Mouse (Mus musculus) embryo, embryonic 11 days (tissue): ENCODE measurements around the gene Grin2c.
A peak's percentile ranks its signal among the peaks of the same experiment; 100 is the strongest.

Experiments
- DNase-seq: peaks from one replicate; pipeline ENCODE4 v3.0.0-alpha.2; 2015

Gene Grin2c

DNA sequence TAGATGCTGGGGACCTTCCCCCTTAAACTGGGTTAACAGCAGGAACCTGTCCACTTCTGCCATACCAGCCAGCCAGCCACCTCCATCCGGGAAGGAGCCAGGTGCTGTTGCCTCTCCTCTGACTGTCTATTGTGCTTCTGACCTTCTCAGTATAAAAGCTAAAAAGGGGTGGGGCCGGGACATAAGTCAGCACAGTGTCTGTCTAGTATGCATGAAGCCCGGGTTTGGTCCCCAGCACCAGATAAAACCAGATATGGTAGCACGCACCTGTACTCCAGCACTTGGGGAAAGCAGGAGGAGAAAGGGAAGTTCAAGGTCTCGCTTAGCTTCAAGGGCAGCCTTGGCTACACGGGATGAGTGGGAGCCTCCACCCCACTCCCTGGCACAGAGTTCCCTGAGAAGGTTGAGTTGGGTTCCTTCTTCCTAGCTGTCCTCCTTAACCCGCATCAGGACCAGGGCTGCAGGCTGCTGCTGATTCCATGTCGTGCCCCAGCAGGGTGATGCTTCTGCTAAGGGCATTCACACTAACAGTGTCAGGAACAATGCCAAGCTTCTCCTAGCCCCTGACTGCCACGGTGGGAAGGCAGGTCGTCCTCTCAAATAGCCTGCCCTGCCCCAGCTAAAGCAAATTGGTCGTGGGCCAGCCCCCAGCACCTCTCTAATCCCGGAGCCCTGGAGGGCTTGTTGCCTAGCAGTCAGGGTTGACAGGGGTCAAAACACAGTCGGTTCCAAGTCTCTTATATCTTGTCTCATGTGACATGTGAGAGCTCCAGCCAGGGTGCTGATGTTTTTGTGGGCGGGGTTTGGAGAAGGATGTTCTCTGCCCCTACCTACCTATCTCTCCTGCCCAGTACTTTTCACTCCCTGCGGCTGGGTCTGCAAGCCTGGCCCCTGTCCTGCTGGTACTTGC lies 37.8 kb downstream of the Grin2c start:
- no peak for DNase-seq

DNA sequence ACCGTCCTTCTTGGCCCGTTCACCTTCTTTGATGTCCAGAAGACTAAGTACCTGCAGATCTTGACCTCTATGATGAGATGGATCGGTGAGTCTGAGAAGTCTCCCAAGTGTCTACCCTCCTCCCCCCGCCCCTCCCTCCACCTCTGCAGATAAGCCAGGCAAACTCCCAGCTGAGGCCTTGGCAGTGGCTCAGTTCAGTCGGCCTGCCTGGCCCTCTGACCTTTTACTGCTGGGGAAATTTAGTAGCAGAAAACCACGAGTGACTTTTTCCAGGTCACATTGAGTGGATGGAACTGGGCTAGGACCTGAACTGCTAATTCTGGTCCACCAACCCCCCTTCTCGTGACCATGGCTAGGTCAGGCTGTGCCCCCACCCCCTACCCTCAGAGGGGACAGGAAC lies 38.6 kb downstream of the Grin2c start:
- DNase-seq: no peak

GRCm38 (mm10) chr11:115227640-115228039 lies 39.4 kb downstream of the Grin2c start:
- no peak for DNase-seq

- DNase-seq: no peak
Observed at GRCm38 (mm10) chr11:115226811-115227491, 40.1 kb downstream of the Grin2c start.

GRCm38 (mm10) chr11:115225301-115225700 lies 41.7 kb downstream of the Grin2c start:
- no peak for DNase-seq

DNA sequence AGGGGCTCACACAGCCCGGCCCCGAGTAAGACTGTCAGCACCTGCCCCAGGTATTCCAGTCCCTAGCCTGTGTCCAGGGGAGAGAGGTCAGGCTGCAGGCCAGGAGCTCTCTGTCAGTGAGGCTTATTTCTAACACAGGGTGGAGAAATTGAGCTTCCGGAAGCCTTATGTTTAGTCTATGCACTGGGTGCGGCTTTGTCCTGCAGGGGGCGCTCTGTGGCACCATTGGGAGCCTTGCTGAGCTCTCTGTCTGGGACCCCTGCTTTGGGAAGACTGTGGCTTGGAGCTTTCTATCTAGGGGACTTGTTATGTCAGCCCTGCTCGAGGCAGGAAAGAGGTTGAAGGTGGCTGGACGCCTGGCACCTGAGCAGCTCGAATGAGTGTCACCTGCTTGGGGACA lies 42.2 kb downstream of the Grin2c start:
- DNase-seq: peak; percentile 80

DNA sequence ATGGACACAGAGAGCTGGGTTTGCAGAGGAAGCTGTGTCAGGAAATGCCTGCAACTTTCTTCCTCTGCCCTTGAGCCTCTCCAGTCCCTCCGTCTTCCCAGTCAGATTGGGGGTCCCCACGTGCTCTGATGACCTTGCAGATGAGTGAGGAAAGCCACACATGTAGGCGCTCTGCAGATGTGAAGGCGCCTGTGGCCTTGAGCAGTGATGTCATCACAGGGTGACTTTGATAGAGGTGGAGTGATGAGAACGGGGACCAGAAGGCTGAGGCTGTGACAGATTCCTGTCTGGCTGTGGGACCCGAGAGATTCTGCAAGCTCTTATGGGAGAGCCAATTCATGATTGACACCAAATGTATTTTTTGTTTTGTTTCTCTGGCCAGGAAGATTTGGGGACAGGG lies 43.2 kb downstream of the Grin2c start:
- no peak for DNase-seq

- no peak for DNase-seq
Observed at GRCm38 (mm10) chr11:115223451-115223850, 43.6 kb downstream of the Grin2c start.

DNA sequence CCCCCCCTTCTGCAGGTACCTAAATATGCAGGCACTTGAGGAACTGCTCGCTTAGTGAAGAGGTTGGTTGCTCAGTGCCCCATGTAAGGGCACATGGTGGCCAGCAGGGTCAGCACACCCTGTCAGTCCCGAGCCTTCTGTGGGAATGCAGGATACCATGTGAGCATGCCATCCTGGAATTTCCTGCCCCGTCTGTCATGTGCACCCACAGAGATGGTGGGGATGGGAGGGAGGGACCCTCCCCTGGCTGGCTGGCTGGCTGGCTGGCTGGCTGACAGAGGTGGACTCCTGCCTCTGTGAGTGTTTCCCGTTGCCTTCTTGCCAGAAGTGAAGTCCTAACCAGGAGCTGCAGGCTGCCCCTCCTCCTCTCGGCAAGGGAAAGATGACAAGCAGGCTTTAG lies 44.5 kb downstream of the Grin2c start:
- DNase-seq: no peak

DNA sequence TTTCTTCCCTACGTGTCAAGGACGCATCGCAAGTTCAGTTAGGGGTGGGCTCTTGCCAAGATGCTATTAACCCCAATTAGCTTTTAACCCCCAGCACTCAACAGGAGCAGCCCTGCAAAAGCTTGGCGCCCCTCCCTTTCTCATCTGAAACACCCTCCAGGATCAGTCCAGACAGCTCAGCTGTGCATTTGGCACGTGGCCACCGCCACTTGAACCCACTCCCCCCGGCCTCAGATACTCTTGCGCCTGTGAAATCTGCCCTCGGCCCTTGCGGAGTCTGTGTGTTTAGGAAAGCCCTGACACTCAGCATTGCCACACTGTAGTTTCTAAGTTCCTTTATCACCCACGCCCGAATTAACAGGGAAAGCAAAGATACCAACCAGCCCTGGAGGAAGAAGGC lies 45.0 kb downstream of the Grin2c start:
- no peak for DNase-seq

- no peak for DNase-seq
Observed at GRCm38 (mm10) chr11:115219685-115220084, 47.4 kb downstream of the Grin2c start.

DNA sequence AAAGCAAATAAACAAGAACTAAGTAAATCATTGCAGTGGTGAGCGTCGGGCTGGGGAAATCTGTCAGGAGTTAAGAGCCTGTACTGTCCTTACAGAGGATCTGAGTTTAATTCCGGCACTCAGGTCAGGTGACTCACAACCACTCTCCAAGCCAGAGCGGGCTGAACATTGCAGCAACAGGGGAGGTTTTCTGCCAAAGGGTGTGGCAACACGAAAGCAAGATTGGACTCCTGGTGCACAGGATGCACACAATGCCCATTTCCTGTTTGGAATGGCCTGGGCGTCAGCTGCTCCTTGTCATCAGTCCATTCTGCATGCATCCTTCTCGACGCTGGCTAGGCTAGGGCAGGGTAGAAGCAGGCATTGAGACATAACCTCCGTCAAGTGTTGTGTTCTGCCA lies 47.8 kb downstream of the Grin2c start:
- DNase-seq: no peak

DNA sequence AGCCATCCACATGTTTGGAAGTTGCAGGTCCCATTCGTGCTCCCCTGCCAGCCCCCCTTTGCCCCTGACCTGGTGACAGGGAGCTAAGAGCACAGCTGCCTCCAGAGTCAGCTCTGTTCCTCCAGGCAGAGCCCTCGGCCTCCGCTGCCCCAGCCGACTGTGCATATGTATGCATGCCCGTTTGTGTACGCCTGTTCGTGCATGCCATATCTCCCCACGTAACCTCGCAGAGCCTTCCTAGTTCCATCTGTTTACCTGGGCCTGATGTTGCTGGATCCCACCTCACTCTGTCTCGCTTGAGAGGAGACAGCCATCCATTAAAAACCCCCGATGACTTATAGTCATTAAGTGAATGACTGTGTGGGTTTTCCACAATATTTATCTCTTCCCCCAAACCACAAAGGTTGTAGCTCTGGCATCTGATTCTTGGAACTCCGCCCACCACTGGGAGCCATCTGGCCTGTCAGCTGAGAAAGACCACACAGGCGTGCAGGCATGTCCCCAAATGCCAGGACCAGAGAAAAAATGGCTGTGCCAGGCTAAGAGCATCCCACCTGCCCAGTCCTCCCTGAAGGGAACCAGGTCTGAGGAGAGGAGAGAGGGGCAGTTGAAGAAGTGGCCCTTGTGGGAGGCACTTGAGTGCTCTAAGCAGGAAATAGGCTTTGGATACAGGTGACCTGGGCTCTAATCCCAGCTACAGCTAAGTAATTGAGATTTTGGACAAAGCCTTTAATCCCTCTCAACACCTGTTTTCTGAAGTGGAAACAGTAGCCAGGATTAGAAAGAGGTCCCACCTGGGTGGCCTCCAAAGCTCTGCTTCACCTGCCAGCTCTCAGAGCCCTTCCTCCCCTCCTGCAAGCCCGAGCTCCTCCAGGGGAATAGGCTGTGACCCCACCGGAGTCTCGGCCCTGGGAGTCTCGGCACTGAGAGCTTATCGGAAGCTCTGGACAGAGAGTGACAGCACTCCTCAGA lies 49.3 kb downstream of the Grin2c start:
- DNase-seq: no peak

DNA sequence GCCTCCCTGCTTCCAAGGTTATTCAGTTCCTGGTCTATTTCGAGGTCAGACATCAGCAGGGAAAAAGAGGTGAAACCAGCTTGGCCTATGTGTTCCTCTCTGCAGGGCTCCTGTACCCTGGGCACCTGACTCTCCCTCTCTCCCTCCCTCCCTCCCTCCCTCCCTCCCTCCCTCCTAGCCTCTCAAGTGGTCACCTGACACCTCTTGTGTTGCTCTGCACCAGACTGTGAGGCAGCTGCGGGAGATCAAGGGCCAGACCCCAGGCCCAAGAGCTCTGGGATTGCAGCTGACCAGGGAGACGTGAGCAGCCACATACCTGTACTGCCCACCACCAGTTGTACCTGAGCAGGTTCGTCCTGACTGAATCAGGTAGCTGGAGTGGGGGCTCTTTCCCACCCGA lies 51.9 kb downstream of the Grin2c start:
- no peak for DNase-seq

GRCm38 (mm10) chr11:115212116-115212515 lies 54.9 kb downstream of the Grin2c start:
- DNase-seq: peak; percentile 42

DNA sequence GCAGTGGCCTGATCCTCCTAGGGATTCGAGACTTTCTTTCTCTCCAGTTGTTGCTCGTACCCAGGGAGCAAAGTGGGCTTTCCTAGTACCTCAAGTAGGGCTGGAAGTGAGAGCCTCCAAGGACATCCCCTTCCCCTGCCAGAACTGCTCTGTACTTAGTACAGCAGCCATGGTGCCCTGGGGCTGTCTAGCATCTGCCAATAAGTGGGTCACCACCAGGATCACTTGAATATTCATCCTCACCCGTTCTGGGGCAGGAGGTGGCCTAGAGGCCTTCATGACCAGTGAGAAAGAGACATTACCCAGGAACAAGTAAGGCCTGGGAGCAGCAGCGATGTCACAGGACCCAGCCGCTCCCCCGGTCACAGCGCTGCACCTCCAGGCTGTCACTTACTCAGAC lies 57.1 kb downstream of the Grin2c start:
- DNase-seq: no peak

DNA sequence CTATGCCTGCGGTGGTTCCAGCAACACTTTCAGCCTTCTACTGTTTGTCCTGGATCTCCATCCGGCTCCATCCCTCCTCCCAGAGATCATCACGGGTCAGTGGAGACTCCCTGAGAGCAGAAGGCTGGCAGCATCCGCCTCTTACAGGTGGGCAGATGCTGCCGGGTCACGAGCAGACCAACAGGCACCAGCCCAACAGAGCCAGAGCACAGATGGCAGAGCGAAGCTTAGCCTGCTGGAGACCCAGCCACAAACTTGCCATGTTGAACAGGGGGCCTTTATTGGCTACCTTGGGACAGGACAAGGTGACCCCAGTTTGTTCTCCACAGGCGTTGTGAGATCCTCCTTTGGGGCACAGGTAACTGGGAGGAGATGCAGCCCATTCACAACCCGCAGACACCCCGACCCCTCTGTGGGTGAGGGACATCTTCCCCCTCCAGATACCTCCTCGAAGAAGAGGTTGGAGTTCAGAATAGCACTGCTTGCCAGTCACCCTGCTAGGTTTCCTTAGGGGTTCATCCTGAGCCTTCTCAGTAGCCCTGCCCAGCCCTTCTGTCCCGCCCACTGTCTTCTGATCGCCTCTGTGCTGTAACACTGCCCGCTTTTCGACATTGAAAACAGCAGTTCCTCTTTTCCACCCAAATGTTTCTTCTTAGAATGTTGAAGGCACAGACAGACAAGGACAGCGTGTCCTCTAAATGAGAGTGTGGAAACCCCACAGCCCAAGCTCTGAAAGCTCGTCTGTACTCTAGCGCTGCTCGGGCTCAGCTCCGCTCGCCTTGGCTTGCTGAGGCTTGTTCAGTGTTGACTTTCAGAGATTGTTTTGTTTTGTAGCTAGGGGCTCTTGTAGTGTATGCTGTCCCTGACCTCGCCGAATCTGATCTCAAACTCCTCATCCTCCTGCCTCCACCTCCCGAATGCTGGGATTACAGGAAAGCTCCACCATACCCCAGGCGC lies 58.0 kb downstream of the Grin2c start:
- DNase-seq: no peak

GRCm38 (mm10) chr11:115208126-115208525 lies 58.9 kb downstream of the Grin2c start:
- DNase-seq: no peak

DNA sequence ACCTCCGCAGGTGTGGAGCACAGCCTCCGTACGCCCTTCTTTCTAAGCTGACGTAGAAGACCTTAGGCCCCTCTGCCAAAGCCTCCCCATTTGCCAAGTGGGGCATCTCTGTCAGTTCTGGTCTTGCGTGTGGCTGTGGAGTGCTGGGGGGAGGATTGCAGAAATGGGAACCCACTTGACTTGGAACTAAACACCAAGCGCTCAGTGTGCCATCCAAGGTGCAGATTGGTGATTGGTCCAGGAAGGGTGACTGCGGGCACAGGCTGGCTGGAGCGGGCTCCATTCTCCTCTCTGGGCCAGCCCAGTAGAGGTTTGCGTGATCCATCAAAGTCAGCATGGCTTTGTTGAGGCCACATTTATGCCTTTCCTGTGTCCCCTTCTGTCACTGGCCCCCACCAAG lies 64.3 kb downstream of the Grin2c start:
- no peak for DNase-seq

DNA sequence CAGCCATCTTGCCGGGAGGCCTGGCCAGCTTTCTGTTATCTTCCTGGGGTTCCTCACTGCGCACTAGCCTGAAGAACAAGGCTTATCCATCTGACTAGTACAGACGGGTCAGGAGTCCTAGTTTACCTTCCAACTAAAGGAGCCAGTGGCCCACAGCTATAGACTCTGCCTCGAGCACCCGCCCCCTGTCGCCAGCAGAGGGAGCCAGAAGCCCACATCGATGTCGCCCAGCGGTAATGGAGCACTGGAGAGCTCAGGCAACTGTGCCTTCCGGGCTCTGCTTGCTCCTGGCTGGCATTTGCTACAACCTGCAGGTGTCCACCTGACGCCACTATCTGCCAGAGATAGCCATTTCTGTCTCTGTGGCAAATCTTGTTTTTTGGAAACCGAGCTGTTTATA lies 64.7 kb downstream of the Grin2c start:
- DNase-seq: peak; percentile 89

DNA sequence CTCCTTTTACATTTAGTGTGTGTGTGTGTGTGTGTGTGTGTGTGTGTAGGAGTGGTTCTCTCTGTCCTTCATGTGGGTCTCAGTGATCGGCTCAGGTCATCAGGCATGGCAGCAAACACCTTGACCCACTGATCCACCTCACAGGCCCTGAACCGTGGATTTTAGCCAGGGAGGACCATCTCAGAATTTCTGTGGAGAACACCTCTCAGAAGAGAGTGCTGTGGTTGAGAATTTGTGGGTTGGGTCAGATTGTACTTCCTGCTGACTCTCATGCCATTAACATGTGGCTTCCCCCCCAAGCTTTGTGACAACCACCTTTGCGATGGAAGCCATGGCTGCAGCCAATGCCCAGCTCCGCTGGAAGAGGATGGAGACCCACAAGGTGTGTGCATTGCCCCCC lies 66.5 kb downstream of the Grin2c start:
- DNase-seq: no peak
